Mouse (Mus musculus): ENCODE results near the gene Olfr322. TPM values are rescaled to one million over a fixed set of nuclear protein-coding genes. Genes with fewer than 3 reads are reported as not detected.
A peak's percentile ranks its signal among the peaks of the same experiment; 100 is the strongest.

Olfr322 gene
- polyA plus RNA-seq, 1 experiment from 2014 or later, result not detected

GRCm38 (mm10) chr11:58641057-58641456, 17.5 kb upstream of the Olfr322 start:
- TF ChIP-seq EP300 (optimal IDR thresholded peaks at IDR 0.05), result no peak
- TF ChIP-seq CTCF (IDR thresholded peaks at IDR 0.05; ENCODE audit: low read depth), result no peak
- no peaks in the 10 kb centered on the region for H3K36me3 ChIP-seq (ENCODE audit: control insufficient read depth, insufficient read depth, low read length)
- whole genome bisulfite sequencing, result 37% methylated on average over 14 of the region's 14 CpGs
- peak overlapping the region; percentile 59; the same call in 1 of the 2 replicates for H3K4me2 ChIP-seq (replicated peaks; ENCODE audit: low read depth)
- 0 out of 2 replicates have a peak, but pooled peaks cover 2% of the 10 kb centered on the region for H3K4me1 ChIP-seq (replicated peaks; ENCODE audit: control insufficient read depth, insufficient read depth)
- ATAC-seq (ENCODE audit: low FRiP score, low TSS enrichment) (no peak), DNase-seq (ENCODE audit: low spot score) (no peak)
- H3K9ac ChIP-seq (ENCODE audit: low read length), result no peak overlapping the region
- no peak overlapping the region for H3K27ac ChIP-seq (replicated peaks)
- no peaks in the 10 kb centered on the region for H3K9me3 ChIP-seq (ENCODE audit: control insufficient read depth, low read length)
- no peaks in the 10 kb centered on the region; the same call in 1 of the 2 replicates for H3K27me3 ChIP-seq (ENCODE audit: control insufficient read depth, insufficient read depth, low read length)
- no peak overlapping the region for H3K4me3 ChIP-seq (ENCODE audit: low read depth, low read length)

GRCm38 (mm10) chr11:58641638-58642358, 16.8 kb upstream of the Olfr322 start:
- 0 out of 2 replicates have a peak, but pooled peaks cover 2% of the 10 kb centered on the region for H3K4me1 ChIP-seq (replicated peaks; ENCODE audit: control insufficient read depth, insufficient read depth)
- no peak overlapping the region for H3K27ac ChIP-seq (replicated peaks)
- H3K4me3 ChIP-seq (ENCODE audit: low read depth, low read length), result no peak overlapping the region
- no peaks in the 10 kb centered on the region for H3K9me3 ChIP-seq (ENCODE audit: control insufficient read depth, low read length)
- 75% methylated on average over 13 of the region's 13 CpGs for WGBS
- H3K27me3 ChIP-seq (ENCODE audit: control insufficient read depth, insufficient read depth, low read length), result no peaks in the 10 kb centered on the region; the same call in 1 of the 2 replicates
- 0 out of 2 replicates have a peak, but pooled peaks have one; percentile 53 for ATAC-seq (ENCODE audit: low FRiP score, low TSS enrichment)
- no peak overlapping the region for H3K9ac ChIP-seq (ENCODE audit: low read length)
- H3K4me2 ChIP-seq (replicated peaks; ENCODE audit: low read depth), result no peak overlapping the region
- no peak for DNase-seq (ENCODE audit: low spot score)
- H3K36me3 ChIP-seq (ENCODE audit: control insufficient read depth, insufficient read depth, low read length), result no peaks in the 10 kb centered on the region
- no peak for TF ChIP-seq EP300 (optimal IDR thresholded peaks at IDR 0.05)
- no peak for TF ChIP-seq CTCF (IDR thresholded peaks at IDR 0.05; ENCODE audit: low read depth)

GRCm38 (mm10) chr11:58643350-58643749, 15.2 kb upstream of the Olfr322 start:
- ATAC-seq (ENCODE audit: low FRiP score, low TSS enrichment) (no peak), DNase-seq (ENCODE audit: low spot score) (peak; percentile 39)
- Histone ChIP-seq H3K27me3 (ENCODE audit: control insufficient read depth, insufficient read depth, low read length) (no peaks in the 10 kb centered on the region; the same call in 1 of the 2 replicates), H3K9ac (ENCODE audit: low read length) (no peak overlapping the region), H3K4me2 (replicated peaks; ENCODE audit: low read depth) (no peak overlapping the region), H3K4me3 (ENCODE audit: low read depth, low read length) (no peak overlapping the region), H3K36me3 (ENCODE audit: control insufficient read depth, insufficient read depth, low read length) (no peaks in the 10 kb centered on the region), H3K4me1 (replicated peaks; ENCODE audit: control insufficient read depth, insufficient read depth) (0 out of 2 replicates have a peak, but pooled peaks cover 2% of the 10 kb centered on the region), H3K27ac (replicated peaks) (no peak overlapping the region), H3K9me3 (ENCODE audit: control insufficient read depth, low read length) (no peaks in the 10 kb centered on the region)
- TF ChIP-seq EP300 (optimal IDR thresholded peaks at IDR 0.05) (no peak), CTCF (IDR thresholded peaks at IDR 0.05; ENCODE audit: low read depth) (peak; percentile 73)
- 28% methylated on average over 6 of the region's 6 CpGs for WGBS

GRCm38 (mm10) chr11:58655151-58655550, 3.4 kb upstream of the Olfr322 start:
- no peak overlapping the region for H3K9ac ChIP-seq (ENCODE audit: low read length)
- no peak overlapping the region for H3K4me2 ChIP-seq (replicated peaks; ENCODE audit: low read depth)
- H3K9me3 ChIP-seq (ENCODE audit: control insufficient read depth, low read length), result no peaks in the 10 kb centered on the region
- no peaks in the 10 kb centered on the region for H3K27me3 ChIP-seq (ENCODE audit: control insufficient read depth, insufficient read depth, low read length)
- no peaks in the 10 kb centered on the region for H3K4me1 ChIP-seq (replicated peaks; ENCODE audit: control insufficient read depth, insufficient read depth)
- ATAC-seq (ENCODE audit: low FRiP score, low TSS enrichment) (no peak), DNase-seq (ENCODE audit: low spot score) (no peak)
- 77% methylated on average over 3 of the region's 3 CpGs for WGBS
- H3K27ac ChIP-seq (replicated peaks), result no peak overlapping the region
- no peaks in the 10 kb centered on the region for H3K36me3 ChIP-seq (ENCODE audit: control insufficient read depth, insufficient read depth, low read length)
- TF ChIP-seq CTCF (IDR thresholded peaks at IDR 0.05; ENCODE audit: low read depth), result no peak
- no peak for TF ChIP-seq EP300 (optimal IDR thresholded peaks at IDR 0.05)
- H3K4me3 ChIP-seq (ENCODE audit: low read depth, low read length), result no peak overlapping the region

GRCm38 (mm10) chr11:58669252-58669651, 10.7 kb downstream of the Olfr322 start:
- TF ChIP-seq EP300 (optimal IDR thresholded peaks at IDR 0.05), result no peak
- TF ChIP-seq CTCF (IDR thresholded peaks at IDR 0.05; ENCODE audit: low read depth), result peak; percentile 30
- no peak overlapping the region for H3K27ac ChIP-seq (replicated peaks)
- H3K4me2 ChIP-seq (replicated peaks; ENCODE audit: low read depth), result no peak overlapping the region
- no peaks in the 10 kb centered on the region for H3K9me3 ChIP-seq (ENCODE audit: control insufficient read depth, low read length)
- H3K27me3 ChIP-seq (ENCODE audit: control insufficient read depth, insufficient read depth, low read length), result no peaks in the 10 kb centered on the region
- no peak overlapping the region for H3K9ac ChIP-seq (ENCODE audit: low read length)
- ATAC-seq (ENCODE audit: low FRiP score, low TSS enrichment) (no peak), DNase-seq (ENCODE audit: low spot score) (no peak)
- H3K36me3 ChIP-seq (ENCODE audit: control insufficient read depth, insufficient read depth, low read length), result no peaks in the 10 kb centered on the region
- no peak overlapping the region for H3K4me3 ChIP-seq (ENCODE audit: low read depth, low read length)
- no peaks in the 10 kb centered on the region for H3K4me1 ChIP-seq (replicated peaks; ENCODE audit: control insufficient read depth, insufficient read depth)

GRCm38 (mm10) chr11:58671825-58672224, 13.2 kb downstream of the Olfr322 start:
- Histone ChIP-seq H3K27me3 (ENCODE audit: control insufficient read depth, insufficient read depth, low read length) (no peaks in the 10 kb centered on the region), H3K4me3 (ENCODE audit: low read depth, low read length) (no peak overlapping the region), H3K36me3 (ENCODE audit: control insufficient read depth, insufficient read depth, low read length) (no peaks in the 10 kb centered on the region), H3K9ac (ENCODE audit: low read length) (no peak overlapping the region), H3K4me2 (replicated peaks; ENCODE audit: low read depth) (no peak overlapping the region), H3K27ac (replicated peaks) (no peak overlapping the region), H3K4me1 (replicated peaks; ENCODE audit: control insufficient read depth, insufficient read depth) (no peaks in the 10 kb centered on the region), H3K9me3 (ENCODE audit: control insufficient read depth, low read length) (no peaks in the 10 kb centered on the region)
- no peak for ATAC-seq (ENCODE audit: low FRiP score, low TSS enrichment)
- TF ChIP-seq CTCF (IDR thresholded peaks at IDR 0.05; ENCODE audit: low read depth) (peak; percentile 48), EP300 (optimal IDR thresholded peaks at IDR 0.05) (no peak)
- 58% methylated on average over 4 of the region's 4 CpGs for WGBS
- DNase-seq (ENCODE audit: low spot score), result no peak
